Mouse (Mus musculus) forebrain, postnatal 0 days (tissue): ENCODE measurements around the gene Tsen15. TPM values are rescaled to one million over a fixed set of nuclear protein-coding genes. Genes with fewer than 3 reads are reported as not detected.

ENCODE experiments used
- ATAC-seq: fragments of 200-750 bp; cut with Nextera tagmentation; 2 replicates; pipeline ENCODE4 v1.8.0; 2017; ENCODE audit warnings: mild to moderate bottlenecking, moderate library complexity
- DNase-seq: peaks from one replicate; pipeline ENCODE4 v3.0.0-alpha.2; 2015
- H3K27ac ChIP-seq: fragments of 300-500 bp; sonication (generic); 2 replicates; pipeline ENCODE4 v1.5.1; 2014; ENCODE audit warnings: low read depth, mild to moderate bottlenecking, antibody characterized with exemption, low read length, moderate library complexity, mixed read lengths
- H3K27me3 ChIP-seq: fragments of 300-500 bp; sonication (generic); 2 replicates; pipeline ENCODE4 v1.6.1; 2014; ENCODE audit warnings: mild to moderate bottlenecking, low read length, mixed read lengths; ENCODE audit not compliant: insufficient read depth
- H3K36me3 ChIP-seq: fragments of 300-500 bp; sonication (generic); 2 replicates; pipeline ENCODE4 v1.6.1; 2014; ENCODE audit warnings: mild to moderate bottlenecking, moderate library complexity; ENCODE audit not compliant: insufficient read depth
- H3K4me1 ChIP-seq: fragments of 300-500 bp; sonication (generic); 2 replicates; pipeline ENCODE4 v1.6.1; 2014; ENCODE audit warnings: antibody characterized with exemption; ENCODE audit not compliant: insufficient read depth
- H3K4me2 ChIP-seq: fragments of 300-500 bp; sonication (generic); 2 replicates; pipeline ENCODE4 v1.6.1; 2014; ENCODE audit warnings: low read depth, mild to moderate bottlenecking, moderate library complexity
- H3K4me3 ChIP-seq: fragments of 300-500 bp; sonication (generic); 2 replicates; pipeline ENCODE4 v1.5.1; 2014; ENCODE audit warnings: low read depth, low read length, mixed read lengths
- H3K9ac ChIP-seq: fragments of 300-500 bp; sonication (generic); 2 replicates; pipeline ENCODE4 v1.6.1; 2014; ENCODE audit warnings: mild to moderate bottlenecking
- H3K9me3 ChIP-seq: fragments of 300-500 bp; sonication (generic); 2 replicates; pipeline ENCODE4 v1.6.1; 2016; ENCODE audit warnings: low read length
- CTCF ChIP-seq: sonication (generic); IDR thresholded peaks from 2 replicates; pipeline ENCODE4 v1.5.1; 2016; ENCODE audit warnings: antibody characterized with exemption, control low read depth, low read depth
- WGBS: fragments of 180-500 bp; shearing (Covaris S2); extraction: QIAGEN DNeasy Blood & Tissue Kit; methylation state at CpG from one replicate; pipeline ENCODE4 v1.1.7; 2014; 5-methylcytosine and 5-hydroxymethylcytosine counted together
- polyA plus RNA-seq: library from polyadenylated mRNA; unstranded; fragments of >200 nt; fragmentation: Nextera tagmentation; extraction: Ambion mirVana; gene quantifications from 2 replicates; pipeline ENCODE4 v1.2.1, GENCODE M21; 2015
- total RNA-seq: library from RNA; depleted of rRNA; stranded (reverse); fragments of >200 nt; gene quantifications from 2 replicates; pipeline ENCODE4 v1.2.3, GENCODE M21; 2014

The Tsen15 gene
- total and polyA plus RNA-seq, 2 experiments from 2014 or later: 28.5 to 39.4 TPM

DNA sequence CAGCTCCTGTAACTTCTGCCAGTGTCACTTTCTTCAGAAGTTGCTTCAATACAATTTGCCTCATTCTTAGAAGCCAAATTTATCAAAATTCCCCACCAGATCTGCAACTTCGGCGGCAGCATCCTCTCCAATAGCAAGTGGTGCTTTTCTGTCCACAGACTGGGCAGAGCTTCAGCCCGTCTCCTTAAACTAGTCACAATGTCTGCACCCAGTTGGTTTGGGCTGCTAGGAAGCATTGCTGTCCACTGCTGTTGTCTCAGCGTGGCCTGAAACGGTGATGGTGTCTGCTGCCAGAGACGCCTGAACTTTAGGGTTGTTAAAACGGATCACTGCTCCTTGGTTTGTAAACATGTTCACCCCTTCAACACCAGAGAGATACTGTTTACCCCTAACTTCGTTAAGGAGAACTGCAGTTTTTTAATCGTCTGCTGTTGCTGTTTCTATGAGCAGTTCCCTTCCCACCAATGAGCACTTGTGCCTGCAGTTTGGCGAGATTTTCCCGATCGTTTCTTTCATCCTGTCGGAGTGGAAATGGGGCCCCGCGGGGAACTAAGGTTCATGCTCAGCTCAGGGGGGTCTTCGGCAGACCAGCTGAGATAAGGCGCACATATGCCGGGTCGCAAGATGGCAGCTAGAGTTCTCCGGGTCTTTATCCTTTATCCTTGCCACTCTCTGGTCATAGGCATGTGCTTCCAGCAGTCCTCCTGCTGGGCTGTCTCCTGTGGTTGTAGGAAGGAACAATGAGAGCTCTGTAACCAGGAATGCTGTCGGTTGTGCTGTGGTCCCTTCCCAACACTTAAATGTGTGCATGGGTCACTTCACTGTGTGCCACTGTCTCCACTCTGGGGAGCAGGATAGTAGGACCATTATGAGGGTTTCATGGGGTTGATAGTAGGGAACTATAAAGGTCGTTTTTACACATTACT, 20.8 kb upstream of the Tsen15 start:
- Histone ChIP-seq H3K36me3 (no peaks in the 10 kb centered on the region), H3K4me2 (peak overlapping the region; percentile 36), H3K4me1 (0 out of 2 replicates have a peak, but pooled peaks cover 2% of the 10 kb centered on the region), H3K27me3 (no peaks in the 10 kb centered on the region), H3K9me3 (0 out of 2 replicates have a peak, but pooled peaks cover under 1% of the 10 kb centered on the region), H3K4me3 (no peak overlapping the region), H3K9ac (no peak overlapping the region), H3K27ac (no peak overlapping the region)
- ATAC-seq (peak; percentile 47), DNase-seq (peak; percentile 29)
- TF ChIP-seq CTCF: no peak
- WGBS: 27% methylated on average over 22 of the region's 22 CpGs

DNA sequence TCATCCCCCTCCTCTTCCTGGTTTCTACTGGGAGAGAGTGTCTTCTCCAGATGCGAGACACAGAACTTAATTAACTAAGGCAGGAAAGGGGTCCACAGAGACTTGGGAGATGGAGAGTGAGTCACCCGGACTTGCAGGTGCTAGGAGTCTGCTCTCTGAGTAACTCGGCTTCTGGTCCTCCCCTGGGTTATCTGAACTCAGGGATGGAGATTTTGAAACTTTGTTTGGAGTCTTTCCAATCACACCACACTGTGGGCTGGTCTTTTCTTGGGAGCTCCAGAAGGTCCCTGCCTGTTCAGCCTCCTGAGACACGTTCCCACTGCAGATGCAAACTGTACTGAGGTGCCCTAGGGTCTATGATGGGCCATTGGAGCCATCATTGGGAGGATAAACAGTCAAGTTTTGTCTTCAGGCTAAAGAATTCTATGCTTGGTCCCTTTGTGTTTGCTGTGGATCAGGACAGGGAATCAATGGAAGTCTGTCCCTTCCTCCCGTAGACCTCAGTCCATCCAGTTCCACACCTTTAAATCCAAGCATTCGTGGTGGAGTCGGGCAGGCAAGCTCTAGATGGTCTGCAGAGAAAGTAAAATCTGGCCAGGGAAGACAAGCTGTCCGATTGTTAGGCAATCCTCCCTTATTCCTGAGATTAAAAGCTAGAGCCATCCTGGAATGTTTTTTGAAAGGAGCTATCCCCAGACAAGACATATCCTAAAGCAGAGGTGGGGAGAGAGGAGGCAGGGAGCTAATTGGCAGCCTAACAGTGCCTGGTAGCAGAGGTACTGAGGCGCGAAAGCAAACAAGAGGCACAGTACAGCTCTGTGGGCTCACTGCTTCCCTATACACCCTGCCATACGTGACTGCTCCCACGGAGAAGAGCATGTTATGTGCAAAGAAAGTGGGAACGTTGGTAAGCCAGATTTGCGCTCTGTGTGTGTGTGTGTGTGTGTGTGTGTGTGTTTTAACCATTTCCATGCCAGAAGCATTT, 14.4 kb upstream of the Tsen15 start:
- peak; percentile 48 for DNase-seq
- Histone ChIP-seq H3K4me3 (peak overlapping the region; percentile 62), H3K27ac (no peak overlapping the region)

DNA sequence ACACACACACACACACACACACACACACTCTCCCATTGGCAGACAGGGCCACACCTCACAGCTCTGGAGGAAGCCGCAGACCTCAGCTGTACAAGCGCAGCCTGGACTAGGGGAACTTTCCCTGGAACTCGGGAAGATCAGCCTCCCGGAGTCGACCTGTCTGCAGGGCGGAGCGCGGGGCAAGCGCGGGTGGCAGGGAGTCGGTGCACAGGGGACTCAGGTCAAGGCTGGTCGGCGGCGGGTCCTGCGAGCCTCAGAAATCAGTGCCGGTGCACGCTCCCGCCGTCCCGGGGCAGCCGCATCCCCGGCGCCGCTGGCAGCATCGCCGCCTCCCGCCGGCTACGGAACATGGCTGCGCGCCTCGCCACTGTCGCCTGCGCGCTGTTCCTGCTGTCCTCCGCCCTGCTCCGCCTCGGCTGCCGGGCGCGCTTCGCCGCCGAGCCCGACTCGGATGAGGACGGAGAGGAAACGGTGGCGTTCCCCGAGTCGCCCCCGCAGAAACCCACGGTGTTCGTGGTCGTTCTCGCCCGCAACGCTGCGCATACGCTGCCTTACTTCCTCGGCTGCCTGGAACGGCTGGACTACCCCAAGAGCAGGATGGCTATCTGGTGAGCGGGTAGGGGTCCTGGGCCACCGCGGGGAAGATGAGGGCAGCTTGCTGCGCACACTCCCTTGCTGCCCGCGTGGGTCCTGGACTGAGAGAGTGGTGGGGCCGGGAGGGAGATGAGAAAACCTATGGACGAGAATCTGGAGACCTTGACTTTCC, 13.5 kb upstream of the Tsen15 start, which contains the start of gene Colgalt2:
TSS of gene Colgalt2 (plus strand) at position 41 of the 766 bp plus-strand sequence.
- H3K27ac ChIP-seq: no peak within 1 kb of the TSS
- no peaks in the 10 kb centered on the region; the same call in none of the 2 replicates for H3K27me3 ChIP-seq
- peak within 1 kb of the TSS; percentile 58 for H3K9ac ChIP-seq
- H3K4me1 ChIP-seq: peaks cover 7% of the 10 kb centered on the region; the same call in 1 of the 2 replicates
- WGBS: 3% methylated on average over 69 of the region's 70 CpGs
- peak within 1 kb of the TSS; percentile 88 for H3K4me2 ChIP-seq
- ATAC-seq: peak; percentile 83
- no peaks in the 10 kb centered on the region for H3K36me3 ChIP-seq
- no peaks in the 10 kb centered on the region for H3K9me3 ChIP-seq
- H3K4me3 ChIP-seq: peak within 1 kb of the TSS; percentile 62
- DNase-seq: peak; percentile 47
- no peak for TF ChIP-seq CTCF

More for the DNA sequence above, 14.4 kb upstream of the Tsen15 start:
- Histone ChIP-seq H3K4me2 (peak overlapping the region; percentile 88), H3K27me3 (no peaks in the 10 kb centered on the region; the same call in none of the 2 replicates), H3K4me1 (peaks cover 7% of the 10 kb centered on the region; the same call in 1 of the 2 replicates), H3K9ac (peak overlapping the region; percentile 58), H3K9me3 (no peaks in the 10 kb centered on the region), H3K36me3 (no peaks in the 10 kb centered on the region)
- peak; percentile 66 for ATAC-seq
- TF ChIP-seq CTCF: no peak
- WGBS: 9% methylated on average over 14 of the region's 14 CpGs

DNA sequence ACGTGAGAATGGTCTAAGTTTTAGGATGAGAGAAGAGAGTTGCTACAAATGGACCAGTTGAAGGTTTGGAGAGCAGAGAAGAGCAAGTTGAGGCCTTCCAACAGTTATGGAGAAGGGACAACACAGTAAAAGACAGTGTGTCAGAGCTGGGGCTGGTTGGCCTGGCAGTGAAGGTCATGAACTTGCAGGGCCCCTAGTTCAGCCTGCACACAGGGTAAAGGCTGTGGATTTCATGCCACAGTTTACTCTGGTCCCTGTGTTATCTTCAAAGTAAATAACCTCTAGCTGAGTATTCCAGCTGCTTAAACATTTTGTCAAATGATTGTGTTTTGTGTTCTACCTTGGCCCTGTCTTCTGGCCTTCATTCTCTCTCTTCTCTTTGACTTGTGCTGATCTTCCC, 12.2 kb upstream of the Tsen15 start:
- Histone ChIP-seq H3K27ac (no peak overlapping the region), H3K27me3 (no peaks in the 10 kb centered on the region; the same call in none of the 2 replicates), H3K9ac (no peak overlapping the region), H3K4me1 (peaks cover 7% of the 10 kb centered on the region; the same call in 1 of the 2 replicates), H3K4me2 (no peak overlapping the region), H3K4me3 (no peak overlapping the region), H3K9me3 (no peaks in the 10 kb centered on the region), H3K36me3 (no peaks in the 10 kb centered on the region)
- DNase-seq (no peak), ATAC-seq (no peak)
- TF ChIP-seq CTCF: no peak
- WGBS: 81% methylated on average over 1 of the region's 1 CpGs

DNA sequence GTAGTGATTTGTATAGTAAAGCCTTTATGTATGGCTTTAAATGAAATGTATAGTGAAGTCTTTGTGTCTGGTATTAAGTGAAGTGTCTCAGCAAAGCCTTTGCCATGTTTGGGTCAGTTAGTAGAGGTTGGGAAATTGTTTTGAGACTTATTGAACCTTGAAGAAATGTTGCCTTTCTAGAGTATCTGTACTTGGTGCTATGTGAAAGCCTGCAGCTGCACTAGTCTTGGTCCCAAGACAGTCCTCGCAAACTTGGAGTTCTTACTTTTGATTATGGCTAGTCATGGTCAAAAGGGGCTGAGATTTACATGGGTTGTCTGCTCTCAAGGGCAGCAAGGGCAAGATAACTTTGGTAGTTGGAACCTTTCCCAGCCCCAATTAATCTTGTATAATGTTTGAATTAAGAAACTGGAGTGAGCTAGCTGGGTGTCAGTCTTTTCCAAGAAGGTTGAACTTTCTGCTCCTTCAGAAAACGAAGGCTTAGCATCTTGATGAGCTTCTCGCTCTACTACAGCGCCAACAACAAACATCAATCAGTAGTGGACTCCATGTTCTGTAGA, 8.5 kb upstream of the Tsen15 start:
- H3K9ac ChIP-seq: no peak overlapping the region
- no peaks in the 10 kb centered on the region for H3K36me3 ChIP-seq
- no peaks in the 10 kb centered on the region for H3K9me3 ChIP-seq
- H3K4me2 ChIP-seq: no peak overlapping the region
- no peak overlapping the region for H3K27ac ChIP-seq
- H3K4me1 ChIP-seq: no peaks in the 10 kb centered on the region
- 68% methylated on average over 4 of the region's 4 CpGs for WGBS
- H3K27me3 ChIP-seq: no peaks in the 10 kb centered on the region; the same call in 1 of the 2 replicates
- ATAC-seq (no peak), DNase-seq (no peak)
- no peak overlapping the region for H3K4me3 ChIP-seq
- no peak for TF ChIP-seq CTCF

DNA sequence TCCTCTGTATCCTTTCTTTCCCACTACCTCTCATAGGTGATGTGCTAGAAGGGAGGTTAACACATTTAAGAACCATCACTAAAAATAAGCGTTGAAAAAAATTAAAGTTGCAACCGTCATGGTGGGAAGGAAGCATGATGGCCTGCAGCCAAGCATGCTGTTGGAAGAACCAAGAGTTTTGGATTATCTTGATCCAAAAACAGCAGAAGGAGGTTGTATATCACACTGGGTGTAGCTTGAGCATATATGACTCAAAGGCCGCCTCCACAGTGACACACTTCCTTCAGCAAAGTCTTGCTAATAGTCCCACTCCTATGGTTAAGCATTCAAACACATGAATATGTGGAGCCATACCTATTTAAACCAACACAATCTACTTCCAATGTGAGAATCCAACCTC, 7.6 kb upstream of the Tsen15 start:
- Histone ChIP-seq H3K9me3 (no peaks in the 10 kb centered on the region), H3K36me3 (no peaks in the 10 kb centered on the region), H3K27me3 (no peaks in the 10 kb centered on the region; the same call in 1 of the 2 replicates), H3K9ac (no peak overlapping the region), H3K4me2 (no peak overlapping the region), H3K4me3 (no peak overlapping the region), H3K27ac (no peak overlapping the region), H3K4me1 (no peaks in the 10 kb centered on the region)
- no peak for TF ChIP-seq CTCF
- ATAC-seq: no peak
- WGBS: 74% methylated on average over 3 of the region's 3 CpGs
- DNase-seq: no peak
